Mouse (Mus musculus) stomach, postnatal 0 days (tissue): ENCODE results near the gene Hoxc5.

ENCODE experiments used
- CTCF ChIP-seq: IDR thresholded peaks from 2 replicates; pipeline ENCODE4 v1.5.1; 2016; ENCODE audit warnings: antibody characterized with exemption, low read depth, mild to moderate bottlenecking, moderate library complexity
- EP300 ChIP-seq: optimal IDR thresholded peaks from 2 replicates; pipeline ENCODE3; 2016; ENCODE audit warnings: antibody characterized with exemption

DNA sequence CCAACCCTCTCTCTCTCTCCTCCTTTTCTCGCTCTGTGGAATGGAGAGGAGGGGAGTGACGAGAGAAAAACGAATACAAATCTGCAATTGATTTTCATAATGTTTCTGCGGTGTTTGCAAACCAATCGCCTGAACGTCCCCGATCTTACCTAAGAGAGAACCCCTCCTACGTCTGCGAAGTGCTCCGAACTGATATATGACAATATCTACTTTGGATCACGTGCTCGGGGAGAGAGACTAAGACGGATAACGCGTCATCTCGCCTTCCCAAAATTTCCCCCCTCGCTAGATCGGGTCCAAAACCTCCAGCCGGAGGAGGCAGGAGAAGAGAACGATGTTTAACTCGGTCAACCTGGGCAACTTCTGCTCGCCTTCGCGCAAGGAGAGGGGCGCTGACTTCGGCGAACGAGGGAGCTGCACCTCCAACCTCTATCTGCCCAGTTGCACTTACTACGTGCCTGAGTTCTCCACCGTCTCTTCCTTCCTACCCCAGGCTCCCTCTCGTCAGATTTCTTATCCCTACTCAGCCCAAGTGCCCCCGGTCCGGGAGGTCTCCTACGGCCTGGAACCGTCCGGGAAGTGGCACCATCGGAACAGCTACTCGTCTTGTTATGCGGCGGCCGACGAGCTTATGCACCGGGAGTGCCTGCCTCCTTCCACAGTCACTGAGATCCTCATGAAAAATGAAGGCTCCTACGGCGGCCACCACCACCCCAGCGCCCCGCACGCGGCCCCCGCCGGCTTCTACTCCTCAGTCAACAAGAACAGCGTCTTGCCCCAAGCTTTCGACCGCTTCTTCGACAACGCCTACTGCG, 12.8 kb upstream of the Hoxc5 start, which contains the start of gene Hoxc11:
- TF ChIP-seq CTCF (no peak), EP300 (no peak)
